Mouse (Mus musculus) embryo, embryonic 10.5 days (tissue): ENCODE results near the gene Fam13c.

Source experiments
- DNase-seq: peaks from one replicate; pipeline ENCODE4 v3.0.0-alpha.2; 2015; ENCODE audit warnings: low spot score

Gene Fam13c

DNA sequence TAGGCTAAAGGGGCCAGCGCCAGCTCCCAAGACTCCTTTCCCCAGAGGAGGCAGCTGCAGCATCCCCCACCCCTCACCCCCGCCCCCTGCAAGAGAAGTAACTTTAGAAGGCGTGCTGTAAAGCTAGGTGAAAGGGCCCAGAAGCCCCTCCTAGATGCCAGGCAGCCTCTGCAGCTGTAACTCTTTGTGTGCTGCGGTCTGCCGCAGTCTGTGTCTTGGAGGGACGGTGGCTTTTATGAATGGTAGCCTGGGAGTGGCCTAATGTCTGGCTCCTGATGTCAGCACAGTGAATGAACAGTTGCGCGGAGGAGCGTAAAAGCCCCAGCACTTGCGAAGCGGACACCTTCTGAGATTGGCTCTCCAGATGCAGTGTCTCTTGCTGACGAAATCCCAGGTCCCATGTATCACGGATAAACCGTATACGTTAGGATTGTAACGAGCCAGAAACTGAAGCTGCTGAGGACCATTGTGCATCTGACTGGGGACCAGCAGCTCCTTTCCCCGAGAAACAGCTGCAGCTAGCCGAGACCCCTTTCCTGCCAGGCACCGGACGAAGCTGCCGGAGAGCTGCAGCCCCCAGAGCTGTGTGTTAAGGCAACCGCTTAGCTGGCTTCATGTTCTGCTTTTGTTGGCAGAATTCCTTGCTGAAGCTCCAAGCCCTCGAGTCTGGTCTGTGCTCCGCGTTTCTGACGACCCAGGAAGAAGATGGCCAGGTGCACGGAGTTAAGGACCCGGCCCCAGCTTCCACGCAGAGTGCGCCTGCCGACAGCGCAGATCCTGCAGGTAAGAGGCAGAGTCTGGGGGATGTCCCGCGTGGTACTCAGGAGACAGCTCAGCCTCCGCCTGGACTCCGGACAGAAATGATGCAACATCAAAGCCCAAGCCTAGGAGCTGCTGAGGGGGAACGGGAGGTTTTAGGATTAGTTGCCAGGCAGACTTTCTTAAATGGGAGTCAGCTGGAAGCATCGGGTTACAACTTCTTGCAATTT is 80.2 kb downstream of the Fam13c start:
- DNase-seq = peak; percentile 81

DNA sequence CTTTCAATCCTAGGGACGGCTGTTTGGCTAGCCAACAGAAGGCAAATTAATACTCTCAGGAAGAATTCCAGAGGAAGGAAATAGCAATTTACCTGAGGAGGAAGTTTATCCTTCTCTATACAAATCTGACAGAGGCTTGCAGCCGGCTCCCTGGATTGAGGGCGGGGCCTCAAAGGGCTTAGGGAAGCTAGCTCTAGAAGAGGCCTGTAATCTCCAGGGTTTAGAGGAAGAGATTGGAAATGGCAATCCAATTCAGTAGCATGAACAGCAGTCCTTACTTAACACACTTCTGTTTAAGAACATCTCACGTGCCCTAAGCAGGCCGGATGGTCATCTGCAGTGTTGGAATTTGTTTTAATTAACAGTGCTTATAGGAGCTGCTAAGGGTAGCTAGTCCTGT is 81.1 kb downstream of the Fam13c start:
- peak; percentile 49 for DNase-seq

DNA sequence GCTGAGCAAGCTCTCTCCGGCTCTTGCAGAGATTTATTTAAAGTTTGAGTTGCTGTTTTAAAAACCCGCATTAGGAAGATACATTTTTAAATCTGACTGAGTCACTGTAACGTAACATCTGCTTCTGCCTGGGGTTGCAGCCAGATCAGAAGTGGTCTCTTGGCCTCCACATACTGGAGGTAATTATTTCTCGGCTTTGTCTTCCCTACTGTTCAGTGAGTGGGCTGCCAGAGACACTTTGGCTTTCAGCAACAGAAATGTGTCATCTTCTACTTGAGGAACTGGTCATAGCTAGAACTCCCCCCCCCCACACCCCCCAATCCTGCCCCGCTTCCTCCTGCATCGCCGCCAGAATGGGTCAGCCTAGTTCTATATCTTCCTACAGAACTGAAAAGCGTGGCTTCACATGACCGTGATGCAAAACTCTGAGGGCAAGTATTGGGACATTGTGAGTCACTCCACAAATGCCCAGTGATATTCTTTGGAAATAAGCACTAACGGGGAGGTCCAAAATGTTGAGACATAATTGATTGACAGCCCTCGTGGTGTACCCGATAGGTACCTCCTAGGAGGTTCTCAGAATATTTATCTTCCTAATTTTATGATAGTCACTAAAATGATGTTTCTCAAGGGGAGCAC is 90.0 kb downstream of the Fam13c start:
- no peak for DNase-seq

DNA sequence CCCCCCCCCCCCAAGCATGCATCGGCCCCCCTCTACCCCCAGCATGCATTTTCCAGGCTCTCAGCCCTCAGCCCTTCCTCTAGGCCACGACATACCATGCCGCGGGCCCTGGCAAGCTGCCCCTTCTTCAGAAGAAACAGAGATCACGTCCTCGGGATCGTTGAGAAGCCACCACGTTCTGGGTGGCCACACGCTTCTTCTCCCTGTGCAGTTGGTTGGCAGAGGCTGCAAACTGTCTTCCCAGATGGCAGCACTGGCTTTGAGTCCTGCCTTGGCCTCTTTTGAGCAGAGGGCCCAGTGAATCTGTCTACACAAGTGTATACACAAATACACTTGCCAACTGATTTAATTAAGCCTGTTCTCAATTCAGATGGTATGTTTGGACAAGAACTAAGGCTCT is 92.0 kb downstream of the Fam13c start:
- no peak for DNase-seq

DNA sequence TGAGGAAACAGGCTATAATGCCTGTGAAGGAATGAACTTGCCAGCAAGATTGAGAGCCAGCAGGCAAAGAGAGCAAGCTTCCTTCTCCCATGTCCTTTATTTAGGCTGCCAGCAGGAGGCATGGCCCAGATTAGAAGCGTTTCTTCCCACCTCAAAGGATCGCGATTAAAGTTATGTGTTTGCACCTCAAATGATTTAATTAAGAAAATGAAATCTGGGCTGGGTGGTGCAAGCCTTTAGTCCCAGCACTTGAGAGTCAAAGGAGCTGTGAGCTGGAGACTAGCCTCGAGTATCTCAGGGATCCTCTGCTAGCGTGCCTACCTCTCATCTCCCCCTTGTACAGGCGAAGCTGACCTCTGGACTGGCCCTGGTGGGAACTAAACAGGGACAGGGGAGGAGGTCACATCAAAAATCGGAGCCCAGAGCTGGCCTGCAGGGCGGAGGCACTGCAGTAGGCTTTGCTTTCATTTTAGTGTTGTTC is 93.1 kb downstream of the Fam13c start:
- DNase-seq = no peak

DNA sequence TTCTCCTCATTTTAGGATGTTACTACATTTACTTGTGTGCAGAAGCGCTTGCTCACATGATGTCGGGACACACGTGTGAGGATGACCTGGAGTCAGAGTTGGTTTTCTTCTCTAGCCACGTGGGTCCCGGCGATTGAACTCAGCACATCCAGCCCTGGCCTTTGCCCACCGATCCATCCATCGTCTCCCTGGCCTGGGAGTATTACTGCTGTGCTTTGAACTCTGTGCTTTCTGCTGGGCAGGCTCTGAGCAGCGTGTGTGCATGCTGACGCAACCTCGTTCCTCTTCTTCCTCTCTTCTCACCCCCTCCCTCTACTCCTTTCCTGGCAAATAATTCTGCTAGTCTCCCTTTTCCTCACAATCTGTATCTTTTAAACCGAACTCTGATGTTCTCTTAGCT is 93.7 kb downstream of the Fam13c start:
- DNase-seq = no peak

DNA sequence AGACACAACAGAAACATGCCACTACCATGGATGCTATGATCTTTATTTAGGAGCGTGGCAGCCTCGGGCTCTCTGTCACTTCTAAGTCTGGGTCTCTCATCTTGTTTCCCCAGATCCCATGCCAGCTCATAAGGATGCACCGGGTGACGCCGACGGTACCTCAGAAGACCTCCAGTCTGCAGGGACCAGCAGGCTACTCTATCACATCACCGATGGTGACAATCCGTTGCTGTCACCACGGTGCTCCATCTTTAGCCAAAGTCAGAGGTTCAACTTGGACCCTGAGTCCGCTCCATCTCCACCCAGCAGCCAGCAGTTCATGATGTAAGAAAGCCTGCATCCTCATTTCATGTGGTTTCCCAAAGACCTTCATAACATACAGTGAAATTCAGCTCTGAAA is 94.3 kb downstream of the Fam13c start:
- no peak for DNase-seq

DNA sequence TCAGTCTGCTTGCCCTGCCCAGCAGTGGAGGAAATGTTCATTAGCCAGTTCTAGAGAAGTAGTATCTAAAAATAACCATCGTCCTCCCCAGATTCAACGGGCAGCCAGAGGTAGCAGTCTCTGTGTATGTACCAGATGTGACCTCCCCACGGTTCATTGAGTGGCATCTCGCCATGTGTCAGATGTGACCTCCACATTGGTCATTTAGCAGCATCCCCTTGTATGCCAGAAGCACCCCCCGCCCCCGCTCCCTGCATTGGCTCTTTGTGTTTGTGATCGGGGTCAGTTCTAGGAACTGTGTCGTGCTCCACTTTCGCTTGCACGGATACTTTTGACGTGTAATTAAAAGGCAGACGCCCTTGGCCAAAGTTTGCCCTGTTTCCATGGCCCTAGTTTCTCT is 95.1 kb downstream of the Fam13c start:
- peak; percentile 31 for DNase-seq

DNA sequence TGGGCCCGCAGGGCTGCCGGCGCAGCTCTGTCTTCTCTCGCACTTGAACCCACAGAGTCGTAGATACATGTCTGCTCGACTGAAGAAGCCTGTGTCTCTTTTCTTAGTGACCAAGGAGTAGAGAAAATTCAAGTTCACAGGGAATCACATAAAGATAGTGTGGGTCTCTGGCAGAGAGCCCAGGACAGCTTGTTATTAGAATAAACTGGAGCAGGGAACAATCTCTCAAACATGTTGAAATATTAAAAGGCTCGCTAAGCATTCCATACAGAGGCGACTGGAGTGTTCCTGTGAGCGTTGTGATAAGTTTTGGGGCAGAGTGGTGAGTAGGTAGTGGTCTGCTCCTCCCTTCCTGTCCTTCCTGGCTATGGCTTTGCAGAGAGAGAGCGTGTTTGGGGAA is 97.4 kb downstream of the Fam13c start:
- DNase-seq = no peak

DNA sequence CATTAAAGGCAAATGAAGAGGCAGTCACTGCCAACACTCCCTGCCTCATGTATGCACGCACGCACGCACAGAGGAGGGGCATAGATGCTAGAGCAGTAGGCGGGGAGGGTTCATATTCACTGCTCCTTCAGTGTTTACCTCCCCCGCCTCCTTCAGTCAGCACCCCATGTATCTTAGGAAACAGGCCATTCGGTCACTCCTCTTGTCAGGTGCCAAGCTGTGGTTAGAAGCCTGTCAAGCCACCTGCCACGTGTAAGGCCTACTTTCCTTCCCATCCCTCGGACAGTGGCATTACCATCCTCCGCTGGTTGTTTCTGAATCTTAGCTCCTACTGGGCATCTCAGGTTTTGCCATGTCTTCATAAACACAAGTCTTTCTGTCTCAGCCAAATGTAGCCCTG is 99.0 kb downstream of the Fam13c start:
- no peak for DNase-seq

DNA sequence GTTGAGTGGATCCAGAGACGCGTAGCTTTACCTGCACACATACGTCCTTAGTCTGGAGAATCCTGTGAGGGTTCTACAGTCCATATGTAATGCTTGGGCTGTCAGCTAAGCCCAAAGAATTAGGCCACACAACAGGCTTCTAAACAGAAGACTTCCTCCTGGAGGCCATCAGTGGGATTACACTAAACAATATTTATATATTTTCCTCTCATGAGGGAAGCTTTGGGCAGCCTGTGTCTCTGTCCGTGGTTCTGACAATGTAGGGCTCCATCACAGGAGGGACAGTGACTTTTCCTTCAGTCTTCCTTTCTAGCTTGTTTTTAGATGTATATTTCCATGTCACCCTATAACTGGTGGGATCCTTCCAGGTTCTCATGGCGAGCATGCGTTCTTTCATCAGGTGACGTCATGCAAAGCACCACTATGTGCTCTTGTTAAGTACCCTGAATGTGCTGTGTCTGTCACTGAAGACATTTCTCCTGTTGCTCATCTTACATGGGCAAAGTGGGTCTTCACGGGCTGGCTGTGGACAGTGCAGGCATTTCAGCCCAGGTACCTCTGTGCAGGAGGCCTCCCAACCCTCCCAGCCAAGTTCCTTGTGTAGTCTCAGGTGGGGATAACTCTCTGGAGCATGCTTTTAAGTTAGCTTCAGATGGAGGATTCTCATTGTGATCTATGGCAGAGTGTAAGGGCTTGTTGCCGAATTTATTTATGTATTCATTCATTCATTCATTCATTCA is 100.3 kb downstream of the Fam13c start:
- DNase-seq = peak; percentile 72

DNA sequence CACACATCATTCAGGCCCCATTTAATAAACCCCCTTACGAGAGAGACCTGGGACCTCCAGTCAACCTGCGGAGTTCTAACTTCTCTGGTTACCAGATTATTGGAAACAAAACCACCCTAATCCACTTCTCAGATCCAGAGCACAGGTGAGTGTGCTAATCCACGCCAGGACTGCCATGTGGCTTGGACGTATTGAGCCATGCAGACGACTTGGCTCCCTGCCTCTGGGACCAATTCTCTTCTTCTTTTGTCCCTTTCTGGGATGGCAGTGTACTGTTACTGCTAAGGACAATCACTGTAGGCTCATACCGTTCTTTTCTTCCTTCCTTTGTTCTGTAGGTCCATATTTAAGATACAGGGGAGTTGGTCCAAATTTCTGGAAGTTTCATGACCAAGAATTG is 102.6 kb downstream of the Fam13c start:
- DNase-seq = no peak

DNA sequence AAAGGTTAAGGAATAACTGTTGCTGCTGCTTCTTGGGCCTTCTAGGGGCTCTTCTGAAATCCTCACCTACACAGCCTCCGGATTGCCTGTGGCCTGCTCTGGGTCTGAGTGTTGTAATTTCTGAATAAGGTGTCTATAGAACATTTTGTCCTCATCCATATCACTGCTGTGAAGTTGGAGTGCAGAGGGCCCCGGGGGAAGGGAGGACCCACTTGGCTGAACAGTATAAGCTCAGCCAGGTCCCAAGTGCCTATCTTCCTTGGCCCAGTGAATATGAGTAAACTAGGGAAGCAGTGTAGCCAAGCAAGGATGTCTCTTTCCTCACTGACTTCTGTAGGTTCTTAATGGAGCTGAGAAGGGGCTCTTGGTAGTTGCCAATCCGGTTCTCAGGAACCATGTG is 112.2 kb downstream of the Fam13c start:
- no peak for DNase-seq

DNA sequence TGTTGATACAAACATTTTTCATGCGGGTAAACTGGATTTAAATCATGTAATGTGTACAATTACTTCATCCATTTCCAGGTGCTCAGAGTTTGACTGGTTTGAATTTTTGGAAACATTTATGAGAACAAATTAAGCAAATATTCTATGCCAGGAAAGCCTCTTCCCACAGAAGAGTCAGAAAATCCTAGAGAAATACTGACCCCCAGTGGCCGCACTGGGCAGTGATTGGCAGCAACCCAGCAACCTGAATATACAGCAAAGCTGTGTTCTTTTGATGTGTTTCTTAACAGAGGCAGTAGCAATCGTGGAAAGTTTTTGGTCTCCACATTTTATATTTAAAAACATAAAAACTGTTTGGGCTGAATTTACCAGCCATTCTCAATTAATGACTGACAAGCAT is 123.4 kb downstream of the Fam13c start:
- peak; percentile 78 for DNase-seq

DNA sequence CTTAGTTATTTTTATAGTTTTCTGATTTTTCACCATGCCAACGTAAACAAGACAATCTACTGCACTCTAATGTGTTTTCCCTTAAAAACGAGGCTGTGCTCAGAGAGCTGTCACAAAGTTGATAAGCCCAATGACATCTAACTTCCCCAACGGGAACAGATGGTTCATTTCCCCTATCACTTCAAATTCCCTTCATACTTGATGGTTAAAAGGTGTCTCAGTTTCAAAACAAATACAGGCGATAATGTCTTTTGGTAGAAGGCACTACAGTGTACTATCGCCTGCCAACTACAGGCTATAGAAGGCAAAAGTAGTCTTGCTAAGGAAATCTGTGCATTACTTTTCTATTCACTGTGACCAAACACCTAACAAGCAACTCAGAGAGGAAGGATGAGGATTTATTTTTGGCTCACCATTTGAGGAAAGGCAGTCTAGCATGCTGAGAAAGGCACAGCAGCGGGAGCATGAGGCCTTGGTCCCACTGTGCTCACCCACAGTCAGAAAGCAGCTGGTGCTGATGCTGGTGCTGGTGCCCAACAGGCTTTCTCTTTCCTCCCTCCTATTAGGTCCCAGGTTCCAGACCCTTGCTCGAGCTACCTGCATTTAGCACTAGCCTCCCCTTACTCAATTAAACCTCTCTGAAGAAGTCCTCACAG is 141.4 kb downstream of the Fam13c start:
- no peak for DNase-seq

DNA sequence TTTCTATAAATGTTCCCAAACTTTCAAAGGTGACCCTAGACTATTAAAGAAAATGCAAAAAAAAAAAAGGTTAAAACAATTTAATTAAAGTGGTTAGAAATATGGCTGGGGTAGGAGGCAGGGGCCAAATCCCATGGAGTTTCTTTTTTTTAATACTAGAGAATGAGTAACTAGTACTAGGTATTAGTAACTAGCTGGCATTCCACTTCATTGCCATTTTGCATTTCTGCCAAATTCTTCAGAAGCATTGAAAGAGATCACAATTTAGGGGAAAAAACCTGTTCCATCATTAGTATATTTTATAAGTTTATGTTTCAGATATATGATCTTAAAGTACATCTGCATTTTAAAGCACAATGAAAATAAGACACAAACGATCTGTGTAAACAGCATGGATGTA is 143.9 kb downstream of the Fam13c start:
- no peak for DNase-seq

DNA sequence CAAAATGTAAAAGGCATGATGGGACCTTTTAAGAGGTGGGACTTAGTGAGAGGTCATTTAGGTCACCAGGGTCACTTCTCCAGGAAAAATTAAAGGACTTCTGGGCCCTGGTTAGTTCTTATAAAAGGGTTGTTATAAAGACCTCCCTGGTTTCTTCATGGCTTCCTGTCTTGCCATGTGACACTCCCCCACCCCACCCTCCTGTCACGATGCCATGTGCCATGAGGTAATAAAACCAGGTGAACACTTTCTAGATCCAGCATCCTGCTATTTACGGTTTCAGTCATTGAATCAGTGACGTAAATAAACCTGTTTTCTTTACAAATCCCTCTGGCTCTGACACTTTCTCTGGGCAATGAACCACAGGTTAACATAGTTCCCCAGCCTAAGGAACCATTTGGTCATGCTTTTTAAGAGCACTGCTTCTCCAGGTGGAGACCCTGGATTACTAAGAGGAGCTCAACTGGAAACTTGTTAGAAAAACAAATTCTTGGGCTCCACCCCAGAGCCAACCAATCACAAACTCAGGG is 146.7 kb downstream of the Fam13c start:
- no peak for DNase-seq

DNA sequence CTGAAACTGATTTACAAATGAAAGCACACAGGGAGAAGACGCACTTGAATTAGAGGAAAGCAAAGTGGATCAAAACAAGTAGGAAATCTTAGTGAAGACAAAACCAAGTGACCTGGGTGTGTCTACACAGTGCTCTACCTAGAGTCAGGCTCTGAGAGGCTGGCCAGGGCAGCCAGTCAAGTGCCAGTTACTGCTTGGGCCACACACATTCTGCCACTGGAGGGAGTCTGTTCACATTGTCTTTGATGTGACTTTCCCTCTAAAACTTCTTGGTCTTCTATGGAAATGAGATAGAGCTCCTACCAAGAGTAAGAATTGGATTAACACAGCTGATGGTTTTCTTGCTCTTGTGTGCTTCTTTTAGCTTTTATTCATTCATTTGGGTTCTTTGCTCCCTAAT is 153.7 kb downstream of the Fam13c start:
- peak; percentile 49 for DNase-seq

DNA sequence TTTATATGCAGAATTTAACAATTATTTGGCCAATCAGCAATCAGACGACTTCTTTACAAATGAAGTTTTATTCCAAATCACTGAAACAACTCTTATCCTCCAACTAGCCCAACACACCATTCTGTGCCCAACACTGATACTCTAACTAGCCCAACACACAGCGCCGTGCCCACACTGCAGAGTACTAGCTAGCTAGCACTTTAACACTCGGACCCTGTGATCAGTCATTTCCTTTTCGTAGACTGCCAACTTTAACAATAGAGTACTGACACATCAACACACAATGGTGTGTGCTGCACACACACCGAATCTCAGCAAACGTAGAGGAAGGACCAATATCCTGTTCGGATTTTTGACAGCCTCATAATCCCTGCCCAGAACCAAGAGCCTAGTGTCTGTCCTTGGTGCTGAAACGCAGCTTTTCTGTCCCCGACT is 157.8 kb downstream of the Fam13c start:
- peak; percentile 82 for DNase-seq

DNA sequence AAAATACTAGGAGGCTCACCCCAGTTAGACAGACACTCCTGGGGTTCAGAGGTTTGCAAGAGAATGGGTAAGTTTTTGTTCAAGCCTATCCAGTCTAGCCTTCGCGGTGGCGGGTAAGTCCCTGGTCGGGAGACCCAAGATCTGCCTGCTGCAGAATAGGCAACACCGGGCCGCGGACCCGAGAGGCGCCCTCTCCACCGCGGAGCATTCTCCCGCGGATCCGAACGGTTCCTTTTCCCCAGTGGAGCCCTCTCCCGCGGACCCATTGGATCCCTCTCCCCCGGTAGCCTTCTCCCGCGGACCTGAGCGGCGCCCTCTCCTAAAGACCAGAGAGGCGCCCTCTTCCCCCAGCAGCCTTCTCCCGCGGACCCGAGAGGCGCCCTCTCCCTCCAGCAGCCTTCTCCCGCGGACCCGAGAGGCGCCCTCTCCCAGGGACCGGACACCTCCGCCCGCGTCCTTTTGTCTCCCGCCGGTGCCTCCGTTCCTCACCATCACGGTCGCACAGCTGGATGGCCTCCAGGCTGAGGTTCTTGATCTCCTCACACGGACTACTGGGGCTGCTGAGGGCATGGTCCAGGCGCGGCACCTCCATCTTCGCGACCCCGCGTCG is 158.3 kb downstream of the Fam13c start:
- DNase-seq = peak; percentile 60
